Mouse (Mus musculus): ENCODE results near the gene Map1s. TPM values are rescaled to one million over a fixed set of nuclear protein-coding genes. Genes with fewer than 3 reads are reported as not detected.

Map1s gene
- polyA plus RNA-seq, 1 experiment from 2014 or later: 59.5 TPM

DNA sequence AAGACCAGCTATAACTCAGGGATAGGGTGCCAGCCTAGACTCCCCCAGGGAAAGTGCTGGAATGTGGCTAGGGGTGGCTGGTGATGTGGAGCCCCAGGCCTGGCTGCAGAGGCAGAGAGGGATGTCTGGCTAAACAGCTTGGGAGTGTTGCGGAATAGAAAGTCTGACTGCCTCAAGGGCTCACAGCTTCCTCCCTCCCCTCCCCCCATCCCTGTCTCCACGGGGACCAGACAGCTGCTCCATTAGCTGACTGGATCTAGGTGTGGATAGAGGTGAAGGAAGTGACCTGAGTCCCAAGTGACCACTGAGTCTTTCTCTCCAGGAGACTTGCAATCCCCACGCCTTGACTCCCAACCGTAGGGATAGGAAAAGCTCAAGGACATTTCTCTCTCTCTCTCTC, 2.6 kb upstream of the Map1s start:
- Histone ChIP-seq H3K4me3 (replicated peaks) (no peak overlapping the region), H3K27me3 (replicated peaks) (peaks cover 12% of the 10 kb centered on the region), H3K9me3 (replicated peaks) (no peaks in the 10 kb centered on the region), H3K27ac (replicated peaks) (no peak overlapping the region), H3K4me1 (peaks cover 25% of the 10 kb centered on the region), H3K36me3 (no peaks in the 10 kb centered on the region), H3K9ac (replicated peaks) (no peak overlapping the region), H3K4me2 (no peak overlapping the region)
- ATAC-seq (ENCODE audit: low FRiP score): no peak
- 56% methylated on average over 4 of the region's 4 CpGs for WGBS

DNA sequence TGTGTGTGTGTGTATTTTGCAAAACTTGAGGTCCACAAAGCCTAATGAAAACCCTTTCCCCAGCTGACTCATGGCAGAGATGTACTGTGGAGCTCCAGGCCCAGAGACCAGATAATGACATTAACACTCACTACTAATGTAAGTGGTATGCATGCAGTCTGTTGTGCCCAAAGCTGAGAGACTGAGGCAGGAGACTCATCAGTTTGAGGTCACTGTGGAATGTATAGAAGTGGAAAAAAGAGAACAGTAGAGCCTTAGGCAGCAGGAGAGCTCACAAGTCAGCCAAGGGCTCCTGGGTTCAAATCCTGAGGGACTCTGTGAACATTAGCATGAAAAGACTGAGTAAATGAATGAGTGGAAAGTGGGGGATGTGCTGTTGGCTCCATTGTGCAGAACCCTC, 2.1 kb upstream of the Map1s start:
- Histone ChIP-seq H3K9me3 (replicated peaks) (no peaks in the 10 kb centered on the region), H3K4me3 (replicated peaks) (no peak overlapping the region), H3K4me2 (no peak overlapping the region), H3K4me1 (peaks cover 20% of the 10 kb centered on the region), H3K9ac (replicated peaks) (no peak overlapping the region), H3K27ac (replicated peaks) (no peak overlapping the region), H3K27me3 (replicated peaks) (peaks cover 12% of the 10 kb centered on the region), H3K36me3 (no peaks in the 10 kb centered on the region)
- no peak for ATAC-seq (ENCODE audit: low FRiP score)

DNA sequence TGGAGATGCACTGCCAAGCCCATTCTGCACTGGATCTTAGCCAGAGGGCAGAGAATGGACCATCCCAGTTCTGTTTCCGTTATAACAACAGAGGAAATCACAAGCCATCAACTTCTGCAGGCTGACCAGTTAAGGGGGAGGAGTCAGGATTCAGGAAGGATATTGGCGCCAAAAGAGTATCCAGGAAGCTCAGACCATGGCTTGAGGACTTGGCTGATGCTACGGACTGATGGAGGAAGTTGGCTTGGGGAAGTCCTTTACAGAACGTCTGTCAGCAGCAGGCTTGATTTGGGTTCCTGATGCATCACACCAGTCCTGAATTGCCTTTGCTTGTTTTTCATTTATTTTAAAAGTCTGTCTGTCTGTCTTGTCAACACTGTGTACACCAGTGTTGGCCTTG, 1.2 kb upstream of the Map1s start:
- 67% methylated on average over 4 of the region's 4 CpGs for WGBS
- H3K27me3 ChIP-seq (replicated peaks): peaks cover 12% of the 10 kb centered on the region
- ATAC-seq (ENCODE audit: low FRiP score): no peak
- H3K36me3 ChIP-seq: peaks cover under 1% of the 10 kb centered on the region; the same call in 1 of the 2 replicates
- no peak overlapping the region for H3K4me3 ChIP-seq (replicated peaks)
- no peak overlapping the region for H3K4me2 ChIP-seq
- H3K27ac ChIP-seq (replicated peaks): no peak overlapping the region
- peaks cover 17% of the 10 kb centered on the region for H3K4me1 ChIP-seq
- H3K9ac ChIP-seq (replicated peaks): no peak overlapping the region
- H3K9me3 ChIP-seq (replicated peaks): no peaks in the 10 kb centered on the region

DNA sequence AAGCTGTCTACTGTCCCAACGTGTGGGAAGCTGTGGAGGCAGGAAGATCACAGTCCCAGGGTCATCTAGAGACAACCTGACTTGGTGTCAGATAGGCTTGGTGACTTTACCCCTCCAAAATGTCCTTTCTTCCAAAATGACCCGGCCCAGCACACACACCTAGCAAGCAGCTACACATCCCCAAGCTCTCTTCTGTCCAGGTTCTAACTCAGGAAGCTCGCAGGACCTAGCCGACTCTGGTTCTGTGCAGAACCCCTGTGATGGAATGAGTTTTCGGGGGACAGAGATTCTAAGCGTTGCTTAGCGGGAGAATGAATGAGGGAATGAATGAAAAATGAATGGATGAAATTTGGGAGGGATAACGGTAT, 285 bp upstream of the Map1s start:
- peak overlapping the region; percentile 93 for H3K27ac ChIP-seq (replicated peaks)
- ATAC-seq (ENCODE audit: low FRiP score): peak; percentile 49
- peak overlapping the region; percentile 91 for H3K9ac ChIP-seq (replicated peaks)
- peaks cover 12% of the 10 kb centered on the region for H3K27me3 ChIP-seq (replicated peaks)
- peak overlapping the region; percentile 90 for H3K4me2 ChIP-seq
- peaks cover 17% of the 10 kb centered on the region for H3K4me1 ChIP-seq
- WGBS: 14% methylated on average over 8 of the region's 8 CpGs
- H3K9me3 ChIP-seq (replicated peaks): no peaks in the 10 kb centered on the region
- H3K4me3 ChIP-seq (replicated peaks): peak overlapping the region; percentile 89
- peaks cover 3% of the 10 kb centered on the region; the same call in 1 of the 2 replicates for H3K36me3 ChIP-seq

DNA sequence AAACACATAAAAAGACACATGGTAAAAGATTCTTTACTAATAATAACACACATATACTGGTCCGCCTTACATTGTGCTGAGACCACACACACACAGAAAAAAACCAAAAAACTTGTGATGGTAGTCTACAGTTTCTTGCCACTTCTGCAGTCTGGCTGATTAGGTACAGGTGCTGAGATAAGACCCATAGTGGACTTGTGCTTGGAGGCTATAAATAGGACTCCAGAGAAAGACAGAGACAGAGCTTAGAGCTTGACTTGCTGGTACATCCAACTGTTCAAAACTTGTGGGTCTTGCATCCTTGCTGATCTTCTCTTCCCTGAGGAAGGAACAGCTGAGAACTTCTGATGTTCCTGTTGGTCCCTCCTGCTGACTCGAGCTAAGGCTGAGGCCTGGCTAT, 1.8 kb downstream of the Map1s start:
- H3K4me3 ChIP-seq (replicated peaks): no peak overlapping the region
- 100% methylated on average over 2 of the region's 2 CpGs for whole genome bisulfite sequencing
- ATAC-seq (ENCODE audit: low FRiP score): no peak

DNA sequence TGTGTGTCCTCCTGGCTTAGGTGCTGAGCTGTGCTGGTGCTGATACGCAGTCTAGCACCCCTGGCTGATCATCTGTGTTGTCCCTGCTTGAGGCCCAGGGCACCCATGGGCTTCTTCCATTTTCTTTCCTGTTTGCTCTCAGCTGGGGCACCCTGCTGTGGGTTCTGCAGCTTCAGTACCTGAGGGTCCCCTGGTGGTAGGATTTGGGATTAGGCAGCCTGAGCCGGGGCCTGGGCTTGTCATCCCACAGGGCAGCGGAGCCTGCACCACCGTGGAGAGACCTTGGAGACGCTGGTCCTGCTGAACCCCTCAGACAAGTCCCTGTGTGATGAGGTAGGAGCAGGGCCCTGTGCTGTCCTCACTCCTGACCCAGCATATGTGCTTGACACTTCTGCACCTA, 5.9 kb downstream of the Map1s start:
- Histone ChIP-seq H3K36me3 (peaks cover 60% of the 10 kb centered on the region), H3K27ac (replicated peaks) (no peak overlapping the region), H3K4me2 (no peak overlapping the region), H3K4me1 (peaks cover 18% of the 10 kb centered on the region), H3K4me3 (replicated peaks) (no peak overlapping the region), H3K27me3 (replicated peaks) (no peaks in the 10 kb centered on the region), H3K9me3 (replicated peaks) (no peaks in the 10 kb centered on the region), H3K9ac (replicated peaks) (no peak overlapping the region)
- no peak for ATAC-seq (ENCODE audit: low FRiP score)
- WGBS: 94% methylated on average over 5 of the region's 5 CpGs

More for the DNA sequence above, 1.8 kb downstream of the Map1s start:
- H3K27ac ChIP-seq (replicated peaks): no peak overlapping the region
- H3K4me1 ChIP-seq: peaks cover 20% of the 10 kb centered on the region
- no peak overlapping the region for H3K9ac ChIP-seq (replicated peaks)
- H3K4me2 ChIP-seq: no peak overlapping the region
- peaks cover 19% of the 10 kb centered on the region for H3K36me3 ChIP-seq
- H3K9me3 ChIP-seq (replicated peaks): no peaks in the 10 kb centered on the region
- H3K27me3 ChIP-seq (replicated peaks): peaks cover 6% of the 10 kb centered on the region

DNA sequence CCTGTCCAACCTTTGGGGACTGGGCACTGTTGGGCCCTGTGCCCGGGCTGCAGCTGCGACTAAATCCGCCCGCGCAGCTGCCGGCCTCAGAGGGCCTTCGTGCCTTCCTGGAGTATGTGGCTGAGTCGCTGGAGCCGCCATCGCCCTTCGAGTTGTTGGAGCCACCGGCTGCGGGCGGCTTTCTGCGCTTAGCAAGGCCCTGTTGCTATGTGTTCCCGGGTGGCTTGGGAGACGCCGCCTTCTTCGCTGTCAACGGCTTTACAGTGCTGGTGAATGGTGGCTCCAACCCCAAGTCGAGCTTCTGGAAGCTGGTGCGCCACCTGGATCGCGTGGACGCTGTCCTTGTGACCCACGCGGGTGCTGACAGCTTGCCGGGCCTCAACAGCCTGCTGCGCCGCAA, 7.2 kb downstream of the Map1s start:
- H3K27me3 ChIP-seq (replicated peaks): no peaks in the 10 kb centered on the region
- no peaks in the 10 kb centered on the region for H3K9me3 ChIP-seq (replicated peaks)
- 95% methylated on average over 30 of the region's 30 CpGs for WGBS
- no peak overlapping the region for H3K9ac ChIP-seq (replicated peaks)
- peaks cover 73% of the 10 kb centered on the region for H3K36me3 ChIP-seq
- no peak for ATAC-seq (ENCODE audit: low FRiP score)
- H3K4me1 ChIP-seq: 0 out of 2 replicates have a peak, but pooled peaks cover 7% of the 10 kb centered on the region
- H3K4me2 ChIP-seq: no peak overlapping the region
- no peak overlapping the region for H3K27ac ChIP-seq (replicated peaks)
- no peak overlapping the region for H3K4me3 ChIP-seq (replicated peaks)

DNA sequence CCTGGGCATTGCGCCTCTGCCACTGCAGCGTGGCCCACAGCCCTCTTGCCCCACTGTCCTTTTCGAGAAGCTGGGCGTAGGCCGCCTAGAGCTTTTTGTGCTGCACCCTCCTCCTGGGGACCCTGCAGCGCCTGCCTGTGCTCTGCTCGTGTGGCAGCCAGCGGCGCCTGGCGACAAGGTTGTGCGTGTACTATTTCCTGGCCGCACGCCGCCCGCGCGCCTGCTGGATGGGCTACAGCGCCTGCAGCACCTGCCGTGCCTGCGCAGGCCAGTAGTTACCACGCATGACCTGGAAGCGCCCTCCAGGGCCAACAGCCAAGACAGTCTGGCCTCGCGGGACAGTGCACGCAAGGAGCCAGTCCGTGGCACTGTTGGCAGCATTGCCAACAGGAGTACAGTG, 7.8 kb downstream of the Map1s start:
- no peak overlapping the region for H3K9ac ChIP-seq (replicated peaks)
- H3K9me3 ChIP-seq (replicated peaks): no peaks in the 10 kb centered on the region
- no peak overlapping the region for H3K4me2 ChIP-seq
- 0 out of 2 replicates have a peak, but pooled peaks cover 7% of the 10 kb centered on the region for H3K4me1 ChIP-seq
- ATAC-seq (ENCODE audit: low FRiP score): no peak
- no peaks in the 10 kb centered on the region for H3K27me3 ChIP-seq (replicated peaks)
- WGBS: 95% methylated on average over 26 of the region's 26 CpGs
- peaks cover 79% of the 10 kb centered on the region for H3K36me3 ChIP-seq
- H3K27ac ChIP-seq (replicated peaks): no peak overlapping the region
- no peak overlapping the region for H3K4me3 ChIP-seq (replicated peaks)

DNA sequence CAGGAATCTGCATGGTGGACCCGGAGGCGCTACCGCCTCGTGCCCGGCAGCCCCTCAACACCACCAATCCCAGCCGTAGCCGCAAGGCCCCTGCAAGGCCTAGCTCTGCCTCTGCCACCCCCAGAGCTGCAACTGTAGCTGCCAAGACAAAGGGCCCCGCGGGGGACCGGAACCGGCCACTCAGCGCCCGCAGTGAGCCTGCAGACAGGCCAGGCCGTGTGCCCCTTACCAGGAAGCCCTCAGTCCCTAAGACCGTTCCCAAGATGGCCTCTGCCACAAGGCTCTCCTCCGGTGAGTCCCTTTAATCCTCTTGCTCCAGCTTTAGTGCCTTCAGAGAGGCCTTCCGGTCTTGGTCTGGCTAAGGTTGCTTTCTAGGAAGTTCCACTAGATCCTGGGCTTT, 9.0 kb downstream of the Map1s start:
- H3K36me3 ChIP-seq: peaks cover 85% of the 10 kb centered on the region
- WGBS: 95% methylated on average over 17 of the region's 17 CpGs

DNA sequence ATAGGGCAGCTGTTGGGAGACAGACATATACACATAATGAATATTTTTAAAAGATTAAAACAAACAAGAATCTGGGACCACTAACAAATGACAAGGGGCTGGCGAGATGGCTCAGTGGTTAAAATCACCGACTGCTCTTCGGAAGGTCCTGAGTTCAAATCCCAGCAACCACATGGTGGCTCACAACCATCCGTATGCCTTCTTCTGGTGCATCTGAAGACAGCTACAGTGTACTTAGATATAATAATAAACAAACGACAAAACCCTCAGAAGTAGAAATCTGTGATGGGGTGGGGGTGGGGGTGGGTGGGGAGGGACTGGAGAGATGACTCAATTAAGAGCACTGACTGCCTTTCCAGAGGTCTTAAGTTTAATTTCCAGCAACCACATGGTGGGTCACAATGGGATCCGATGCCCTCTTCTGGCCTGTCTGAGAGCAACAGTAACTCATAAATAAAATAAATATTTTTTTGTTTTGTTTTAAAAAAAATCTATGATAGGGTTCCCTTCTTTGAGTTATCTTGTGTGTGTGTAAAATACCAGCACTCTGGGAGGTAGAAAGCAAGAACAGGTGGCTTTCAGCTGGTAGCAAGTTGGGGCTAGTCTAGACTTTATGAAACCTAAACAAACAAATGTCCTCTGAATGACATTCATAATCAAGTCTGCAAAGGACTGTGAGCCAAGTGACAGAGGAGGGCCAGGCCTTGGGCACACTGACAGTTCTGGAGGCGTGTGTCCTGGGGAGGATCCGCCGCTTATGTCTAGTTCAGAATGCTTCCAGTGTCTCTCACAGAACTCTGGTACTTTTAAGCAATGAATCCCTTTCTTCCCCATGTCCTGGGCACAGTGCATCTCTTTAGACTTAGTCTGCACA, 14.6 kb downstream of the Map1s start:
- peaks cover 53% of the 10 kb centered on the region for H3K36me3 ChIP-seq
- no peak for ATAC-seq (ENCODE audit: low FRiP score)

More for the DNA sequence above, 9.0 kb downstream of the Map1s start:
- H3K27ac ChIP-seq (replicated peaks): no peak overlapping the region
- H3K4me3 ChIP-seq (replicated peaks): no peak overlapping the region
- H3K27me3 ChIP-seq (replicated peaks): no peaks in the 10 kb centered on the region
- ATAC-seq (ENCODE audit: low FRiP score): no peak
- H3K9me3 ChIP-seq (replicated peaks): no peaks in the 10 kb centered on the region
- 0 out of 2 replicates have a peak, but pooled peaks cover 7% of the 10 kb centered on the region for H3K4me1 ChIP-seq
- H3K4me2 ChIP-seq: no peak overlapping the region
- H3K9ac ChIP-seq (replicated peaks): no peak overlapping the region

DNA sequence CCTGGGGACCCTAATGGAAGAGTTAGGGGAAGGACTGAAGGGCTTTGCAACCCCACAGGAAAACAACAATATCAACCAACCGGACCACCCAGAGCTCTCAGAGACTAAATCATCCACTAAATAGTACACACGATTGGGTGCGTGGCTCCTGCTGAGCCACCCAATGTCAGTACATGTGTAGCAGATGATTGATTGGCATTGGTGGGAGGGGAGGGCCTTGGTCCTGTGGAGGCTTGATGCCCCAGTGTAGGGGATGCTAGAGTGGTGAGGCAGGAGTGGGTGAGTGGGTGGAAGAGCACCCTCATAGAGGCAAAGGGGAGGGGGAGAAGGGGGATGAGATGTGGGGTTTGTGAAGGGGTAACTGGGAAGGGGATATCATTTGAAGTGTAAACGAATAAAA, 18.4 kb downstream of the Map1s start:
- Histone ChIP-seq H3K4me1 (0 out of 2 replicates have a peak, but pooled peaks cover 2% of the 10 kb centered on the region), H3K9me3 (replicated peaks) (no peaks in the 10 kb centered on the region), H3K27me3 (replicated peaks) (no peaks in the 10 kb centered on the region), H3K27ac (replicated peaks) (no peak overlapping the region), H3K9ac (replicated peaks) (no peak overlapping the region), H3K4me3 (replicated peaks) (no peak overlapping the region), H3K36me3 (peaks cover 19% of the 10 kb centered on the region), H3K4me2 (no peak overlapping the region)
- WGBS: 82% methylated on average over 4 of the region's 4 CpGs
- ATAC-seq (ENCODE audit: low FRiP score): no peak

More for the DNA sequence above, 14.6 kb downstream of the Map1s start:
- H3K9me3 ChIP-seq (replicated peaks): no peaks in the 10 kb centered on the region
- no peak overlapping the region for H3K9ac ChIP-seq (replicated peaks)
- H3K27me3 ChIP-seq (replicated peaks): no peaks in the 10 kb centered on the region
- no peak overlapping the region for H3K4me3 ChIP-seq (replicated peaks)
- no peak overlapping the region for H3K27ac ChIP-seq (replicated peaks)
- H3K4me2 ChIP-seq: no peak overlapping the region
- H3K4me1 ChIP-seq: 0 out of 2 replicates have a peak, but pooled peaks cover 3% of the 10 kb centered on the region
- WGBS: 87% methylated on average over 9 of the region's 9 CpGs

DNA sequence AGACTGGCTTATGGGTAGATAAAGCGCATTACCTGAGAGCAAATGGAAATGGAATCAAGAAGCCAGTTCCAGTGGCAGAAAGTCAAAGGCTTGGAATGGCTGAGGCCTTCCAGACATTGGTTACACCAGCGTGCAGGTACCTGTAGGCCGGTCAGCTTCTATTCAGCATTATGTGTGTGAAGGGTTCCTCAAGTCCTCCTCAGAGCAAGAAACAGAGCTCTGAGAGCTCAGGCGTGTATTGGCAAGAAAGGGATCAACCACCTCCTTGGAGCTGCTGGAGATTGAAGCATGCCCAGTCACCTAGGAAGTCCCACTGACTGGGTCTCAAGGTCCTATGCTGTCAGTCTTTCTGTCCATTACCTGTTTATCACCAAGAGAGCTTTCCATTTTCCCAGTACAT, 20.0 kb downstream of the Map1s start:
- ATAC-seq (ENCODE audit: low FRiP score): no peak
- Histone ChIP-seq H3K36me3 (peaks cover 9% of the 10 kb centered on the region), H3K27ac (replicated peaks) (no peak overlapping the region), H3K4me2 (no peak overlapping the region), H3K9ac (replicated peaks) (no peak overlapping the region), H3K4me3 (replicated peaks) (no peak overlapping the region), H3K9me3 (replicated peaks) (no peaks in the 10 kb centered on the region), H3K4me1 (0 out of 2 replicates have a peak, but pooled peaks cover 2% of the 10 kb centered on the region), H3K27me3 (replicated peaks) (no peaks in the 10 kb centered on the region)
- WGBS: 93% methylated on average over 4 of the region's 4 CpGs

All from neural tube, embryonic 15.5 days (tissue).